Mouse (Mus musculus) embryonic facial prominence, embryonic 10.5 days (tissue): ENCODE measurements at regions not wholly inside any gene's neighbourhood (a gene's known extent, or its start where the extent isn't known, plus 50 kb on each side); places are given as distances from the start of the nearest gene placed in this dataset.
A peak's percentile ranks its signal among the peaks of the same experiment; 100 is the strongest.

Source experiments
- DNase-seq: peaks from one replicate; pipeline ENCODE4 v3.0.0-alpha.2; 2017; ENCODE audit warnings: low spot score
- H3K27ac ChIP-seq: fragments of 300-500 bp; sonication (generic); replicated peaks from 2 replicates; pipeline ENCODE4 v1.5.1; 2016; ENCODE audit warnings: mild to moderate bottlenecking
- H3K27me3 ChIP-seq: fragments of 300-500 bp; sonication (generic); replicated peaks from 2 replicates; pipeline ENCODE4 v1.6.1; 2016; ENCODE audit warnings: low read depth, mild to moderate bottlenecking; ENCODE audit not compliant: poor library complexity, severe bottlenecking
- H3K36me3 ChIP-seq: fragments of 300-500 bp; sonication (generic); replicated peaks from 2 replicates; pipeline ENCODE4 v1.6.1; 2016; ENCODE audit warnings: mild to moderate bottlenecking, moderate library complexity
- H3K4me1 ChIP-seq: fragments of 300-500 bp; sonication (generic); 2 replicates; pipeline ENCODE4 v1.6.1; 2016
- H3K4me3 ChIP-seq: fragments of 300-500 bp; sonication (generic); 2 replicates; pipeline ENCODE4 v1.5.1; 2016; ENCODE audit warnings: mild to moderate bottlenecking, moderate library complexity
- H3K9me3 ChIP-seq: fragments of 300-500 bp; sonication (generic); 2 replicates; pipeline ENCODE4 v1.6.1; 2016; ENCODE audit warnings: mild to moderate bottlenecking
- WGBS: fragments of 180-500 bp; shearing (Covaris S2); methylation state at CpG from one replicate; pipeline ENCODE4 v1.1.7; 2016; 5-methylcytosine and 5-hydroxymethylcytosine counted together

DNA sequence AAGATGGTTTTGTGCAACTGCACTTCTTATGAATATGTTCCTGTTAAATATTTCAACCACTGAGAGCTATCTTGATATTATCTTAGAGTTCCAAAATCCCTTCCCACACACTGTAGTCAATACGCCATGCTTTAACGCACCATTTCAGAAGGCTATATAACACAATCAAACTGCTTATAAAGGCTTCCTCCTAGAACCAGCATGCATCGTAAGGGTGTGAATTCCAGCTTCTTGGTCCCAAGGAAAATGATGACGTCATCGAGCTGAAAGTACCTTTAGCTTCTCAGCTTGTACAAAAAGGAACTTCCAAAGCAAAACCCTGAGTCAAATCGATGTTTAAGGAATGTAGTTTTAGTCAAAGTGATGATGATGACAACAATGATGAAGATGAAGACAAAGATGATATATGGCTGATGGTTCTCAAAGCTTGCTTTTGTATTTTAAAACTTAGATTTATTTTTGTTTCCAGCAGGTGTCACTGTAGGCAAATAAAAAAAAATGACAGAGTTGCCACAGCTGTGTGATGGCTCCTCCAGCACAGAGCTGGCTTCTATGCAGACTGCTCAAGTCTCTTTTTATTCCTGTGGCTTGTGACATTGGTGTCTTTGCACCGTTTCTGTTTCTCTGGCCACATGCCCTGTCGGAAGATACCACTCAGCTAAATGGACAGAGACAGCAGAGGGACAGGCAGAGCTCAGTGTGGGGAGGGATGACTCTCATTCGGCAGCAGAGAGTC is 150.6 kb upstream of the Dnajc19 start:
- 71% methylated on average over 9 of the region's 9 CpGs for WGBS

DNA sequence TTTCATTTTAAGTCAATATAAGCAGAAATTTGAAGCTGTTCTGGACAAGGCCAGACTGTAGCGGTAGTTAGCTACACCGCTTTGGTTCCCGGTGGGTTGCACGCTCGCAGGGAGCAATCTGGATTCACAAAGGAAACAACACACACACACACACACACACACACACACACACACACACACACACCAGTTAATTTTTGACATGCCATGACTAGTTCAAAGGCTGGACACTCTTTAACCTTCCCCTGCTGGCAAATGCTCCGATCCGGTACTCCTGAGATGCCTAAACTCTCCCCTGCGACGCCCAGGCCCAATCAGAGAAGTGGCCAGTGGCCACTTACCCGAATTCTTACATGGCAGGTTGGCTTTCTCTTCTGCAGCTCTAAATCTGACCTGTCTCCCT is 141.2 kb upstream of the Dnajc19 start:
- H3K4me1 ChIP-seq = no peaks in the 10 kb centered on the region
- 84% methylated on average over 10 of the region's 10 CpGs for WGBS
- H3K36me3 ChIP-seq = no peaks in the 10 kb centered on the region
- DNase-seq = no peak
- no peak overlapping the region for H3K4me3 ChIP-seq
- no peaks in the 10 kb centered on the region for H3K27me3 ChIP-seq
- no peak overlapping the region for H3K27ac ChIP-seq
- H3K9me3 ChIP-seq = 0 out of 2 replicates have a peak, but pooled peaks cover 2% of the 10 kb centered on the region

More for the DNA sequence above, 150.6 kb upstream of the Dnajc19 start:
- H3K27ac ChIP-seq = no peak overlapping the region
- H3K9me3 ChIP-seq = no peaks in the 10 kb centered on the region
- H3K27me3 ChIP-seq = no peaks in the 10 kb centered on the region
- H3K4me3 ChIP-seq = no peak overlapping the region
- H3K36me3 ChIP-seq = no peaks in the 10 kb centered on the region
- 0 out of 2 replicates have a peak, but pooled peaks cover 3% of the 10 kb centered on the region for H3K4me1 ChIP-seq
- DNase-seq = peak; percentile 11

DNA sequence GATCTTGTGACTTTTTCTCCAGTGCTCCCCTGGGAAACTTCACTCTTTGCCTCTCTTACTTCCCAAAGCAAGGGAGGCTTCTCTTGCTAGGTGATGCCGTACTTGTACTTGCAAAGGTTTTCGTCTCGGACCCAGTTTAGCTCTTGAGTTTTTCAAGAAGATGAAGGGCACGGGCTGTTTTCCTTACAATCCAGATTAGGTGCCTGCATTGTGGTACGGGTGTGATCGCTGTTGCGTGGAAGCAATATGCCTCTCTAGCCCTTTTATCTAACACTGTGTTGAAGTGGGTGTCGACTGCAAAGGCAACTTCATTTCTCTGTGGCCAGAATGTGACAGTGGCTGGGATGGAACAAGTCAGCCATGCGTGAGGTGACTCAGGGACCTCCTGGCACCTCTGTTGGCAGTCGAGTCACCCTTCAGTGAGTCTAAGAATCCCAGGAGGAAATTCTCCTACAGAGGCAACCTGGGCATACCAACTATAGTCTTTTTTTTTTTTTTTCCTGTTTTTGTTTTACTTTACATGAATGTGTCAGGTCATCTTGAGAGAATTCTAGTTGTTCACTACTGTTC is 138.7 kb upstream of the Dnajc19 start:
- DNase-seq = no peak

DNA sequence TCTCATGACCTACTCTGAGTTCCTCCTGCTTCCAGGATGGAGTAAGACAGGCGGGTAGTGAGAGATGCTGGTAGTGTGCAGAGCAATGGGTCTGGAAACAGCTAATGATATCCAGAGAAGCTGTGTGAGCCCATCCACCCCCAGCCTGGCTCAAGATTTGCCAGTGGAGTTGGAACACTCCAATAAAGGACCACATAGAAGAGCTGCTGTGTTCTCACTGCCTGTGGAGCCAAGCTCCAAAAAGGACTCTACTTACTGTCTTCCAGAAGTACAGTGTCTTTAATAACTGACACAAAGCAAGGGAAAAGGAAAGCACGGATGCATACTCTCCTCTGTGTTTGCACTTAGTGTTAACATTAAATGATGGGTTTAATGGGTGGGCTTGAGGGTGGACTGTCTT is 138.0 kb upstream of the Dnajc19 start:
- Histone ChIP-seq H3K9me3 (0 out of 2 replicates have a peak, but pooled peaks cover 2% of the 10 kb centered on the region), H3K27ac (no peak overlapping the region), H3K36me3 (no peaks in the 10 kb centered on the region), H3K27me3 (no peaks in the 10 kb centered on the region), H3K4me1 (no peaks in the 10 kb centered on the region), H3K4me3 (no peak overlapping the region)
- DNase-seq = no peak
- WGBS = 89% methylated on average over 2 of the region's 2 CpGs

More for the DNA sequence above, 138.7 kb upstream of the Dnajc19 start:
- WGBS = 90% methylated on average over 10 of the region's 10 CpGs
- no peak overlapping the region for H3K27ac ChIP-seq
- no peaks in the 10 kb centered on the region for H3K36me3 ChIP-seq
- H3K4me1 ChIP-seq = no peaks in the 10 kb centered on the region
- no peak overlapping the region for H3K4me3 ChIP-seq
- no peaks in the 10 kb centered on the region for H3K27me3 ChIP-seq
- H3K9me3 ChIP-seq = 0 out of 2 replicates have a peak, but pooled peaks cover 2% of the 10 kb centered on the region

DNA sequence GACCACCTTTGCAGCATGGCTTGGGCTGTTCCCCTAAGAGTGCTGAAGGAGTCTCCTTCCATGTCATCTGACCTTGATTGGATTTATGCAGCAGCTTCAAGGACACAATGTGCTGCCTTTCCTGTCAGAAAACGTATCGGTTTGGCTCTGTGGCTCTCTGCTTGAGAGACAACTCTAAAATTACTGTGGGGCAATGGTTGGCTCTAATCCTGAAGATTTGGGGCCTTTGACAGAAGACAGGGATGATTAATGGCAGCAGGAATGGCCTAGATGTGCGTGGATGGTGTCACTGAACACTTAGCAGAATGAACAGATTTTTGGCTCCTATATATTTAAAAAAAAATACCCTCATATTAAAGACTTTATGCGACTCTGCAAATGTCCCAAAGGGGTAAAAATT is 136.8 kb upstream of the Dnajc19 start:
- WGBS = 88% methylated on average over 4 of the region's 4 CpGs
- Histone ChIP-seq H3K4me1 (no peaks in the 10 kb centered on the region), H3K4me3 (no peak overlapping the region), H3K27me3 (no peaks in the 10 kb centered on the region), H3K27ac (no peak overlapping the region), H3K36me3 (no peaks in the 10 kb centered on the region), H3K9me3 (no peaks in the 10 kb centered on the region)
- no peak for DNase-seq

DNA sequence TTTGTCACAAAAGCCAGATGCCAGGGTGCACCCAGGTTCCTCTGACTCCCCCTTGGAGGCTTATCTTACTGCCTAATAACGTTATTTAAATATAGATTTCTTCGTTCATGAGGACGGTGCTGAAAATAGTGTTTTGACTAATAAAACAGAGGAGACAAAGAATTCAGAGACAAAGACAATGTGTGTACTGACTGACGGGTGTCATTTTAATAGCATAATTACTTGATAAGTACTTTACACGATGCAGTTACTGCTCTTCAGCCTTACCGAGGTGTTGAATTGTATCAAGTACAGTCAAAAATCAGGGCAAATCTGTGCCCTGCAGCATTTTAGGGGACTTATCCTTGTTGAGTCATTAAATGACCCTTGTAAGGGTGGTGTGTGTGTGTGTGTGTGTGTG is 133.1 kb upstream of the Dnajc19 start:
- no peaks in the 10 kb centered on the region for H3K27me3 ChIP-seq
- DNase-seq = no peak
- H3K36me3 ChIP-seq = no peaks in the 10 kb centered on the region
- no peak overlapping the region for H3K4me3 ChIP-seq
- no peaks in the 10 kb centered on the region for H3K4me1 ChIP-seq
- WGBS = 89% methylated on average over 6 of the region's 6 CpGs
- H3K27ac ChIP-seq = no peak overlapping the region
- peaks cover 6% of the 10 kb centered on the region; the same call in 1 of the 2 replicates for H3K9me3 ChIP-seq

DNA sequence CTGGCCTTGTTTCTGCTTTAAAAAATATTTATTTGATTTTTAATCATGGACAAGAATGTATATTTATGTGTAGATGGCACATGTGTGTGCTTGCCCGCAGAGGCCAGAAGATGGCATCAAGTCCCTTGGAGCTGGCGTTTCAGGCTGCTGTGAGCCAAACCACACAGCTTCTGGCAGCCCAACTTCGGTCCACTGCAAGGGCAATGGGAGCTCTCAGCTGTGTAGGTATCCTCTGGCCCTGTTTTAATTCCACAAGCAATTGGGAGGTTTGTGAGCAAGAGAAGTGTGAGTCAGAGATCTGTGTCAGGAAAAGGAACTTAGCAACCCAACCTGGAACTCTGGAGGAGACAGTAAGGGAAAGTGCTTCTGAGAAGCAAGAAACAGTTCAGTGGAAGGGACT is 125.3 kb upstream of the Dnajc19 start:
- Histone ChIP-seq H3K27ac (no peak overlapping the region), H3K27me3 (no peaks in the 10 kb centered on the region), H3K4me1 (no peaks in the 10 kb centered on the region), H3K4me3 (no peak overlapping the region), H3K9me3 (peaks cover 6% of the 10 kb centered on the region; the same call in 1 of the 2 replicates), H3K36me3 (no peaks in the 10 kb centered on the region)
- WGBS = 90% methylated on average over 3 of the region's 3 CpGs
- DNase-seq = no peak

DNA sequence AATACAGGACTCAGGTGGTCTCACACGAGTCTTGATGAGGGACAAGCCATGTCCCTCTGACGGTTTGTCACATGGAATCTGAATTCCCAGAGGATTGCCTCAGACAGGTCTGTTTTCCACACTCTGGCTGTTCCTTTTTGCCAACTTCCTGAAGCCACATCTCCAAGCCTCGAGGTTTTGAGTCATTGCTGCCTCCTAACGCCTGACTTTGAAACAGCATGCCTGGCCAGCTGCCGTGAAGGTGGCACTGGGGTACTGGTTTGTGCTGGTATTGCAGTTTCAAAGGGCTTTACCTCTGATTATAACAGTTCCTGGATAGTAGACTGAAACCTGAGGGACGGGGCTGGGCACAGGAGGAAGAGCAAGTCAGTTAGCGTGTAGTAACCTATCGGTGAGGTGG is 117.1 kb upstream of the Dnajc19 start:
- Histone ChIP-seq H3K27me3 (peaks cover 34% of the 10 kb centered on the region), H3K4me1 (peaks cover 18% of the 10 kb centered on the region), H3K9me3 (no peaks in the 10 kb centered on the region), H3K4me3 (peak overlapping the region; percentile 25; the same call in 1 of the 2 replicates), H3K27ac (no peak overlapping the region; the same call in 1 of the 2 replicates), H3K36me3 (no peaks in the 10 kb centered on the region)
- DNase-seq = peak; percentile 43
- 31% methylated on average over 8 of the region's 8 CpGs for WGBS

DNA sequence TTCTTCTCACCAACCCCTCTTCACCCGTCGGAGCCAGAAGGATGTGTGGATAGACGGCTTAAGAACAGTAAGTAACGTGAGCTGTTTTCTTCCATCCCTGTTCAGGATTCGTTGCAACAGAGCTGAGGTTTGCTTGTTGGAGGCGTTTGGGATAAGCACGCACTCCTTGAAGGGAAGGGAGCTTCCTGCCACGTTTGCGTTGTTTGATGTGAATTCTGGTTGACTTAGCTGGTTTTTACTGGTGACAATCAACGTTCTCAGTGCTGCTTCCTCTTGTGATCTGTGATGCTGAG is 116.0 kb upstream of the Dnajc19 start:
- DNase-seq = peak; percentile 21
- Histone ChIP-seq H3K4me3 (peak overlapping the region; percentile 35; the same call in 1 of the 2 replicates), H3K9me3 (no peaks in the 10 kb centered on the region), H3K4me1 (peaks cover 18% of the 10 kb centered on the region), H3K27me3 (peaks cover 34% of the 10 kb centered on the region), H3K27ac (no peak overlapping the region; the same call in 1 of the 2 replicates), H3K36me3 (no peaks in the 10 kb centered on the region)
- 16% methylated on average over 10 of the region's 10 CpGs for whole genome bisulfite sequencing

DNA sequence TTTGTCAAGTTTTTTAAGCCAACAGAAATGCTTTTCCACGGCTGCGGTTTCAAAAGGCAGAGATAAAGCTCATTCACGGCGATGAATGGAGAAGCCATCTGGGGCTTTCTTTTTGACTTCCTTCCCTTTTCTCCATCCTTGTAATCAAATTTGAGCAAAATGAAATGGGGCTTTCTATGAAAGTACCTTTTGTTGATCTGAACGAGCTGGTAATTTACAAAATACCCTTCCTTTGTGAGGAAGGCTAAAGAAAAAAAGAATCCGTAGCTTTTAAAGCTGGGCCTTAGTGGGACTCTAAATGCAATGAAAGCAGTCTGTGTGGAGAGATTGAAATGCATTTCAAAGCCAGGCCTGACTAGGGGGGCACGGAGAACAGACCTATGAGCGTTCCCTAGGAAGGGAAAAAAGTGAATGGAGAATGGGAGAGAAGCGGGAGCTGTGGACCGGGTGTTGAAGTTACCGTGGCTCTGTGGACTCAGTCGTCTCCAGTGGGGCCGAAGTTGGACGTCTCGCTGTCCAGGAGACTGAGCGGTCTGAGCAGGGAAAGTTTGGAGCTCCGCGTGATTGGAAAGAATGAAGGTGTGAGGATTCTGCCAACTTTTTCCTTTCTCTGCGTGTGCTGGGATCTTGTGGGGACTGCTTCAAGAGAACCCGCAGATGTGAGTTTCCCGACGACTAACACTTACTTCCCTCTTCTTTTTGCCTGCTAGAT is 115.5 kb upstream of the Dnajc19 start:
- Histone ChIP-seq H3K9me3 (no peaks in the 10 kb centered on the region), H3K27me3 (peaks cover 34% of the 10 kb centered on the region), H3K36me3 (no peaks in the 10 kb centered on the region), H3K27ac (0 out of 2 replicates have a peak overlapping the region, but pooled peaks have one; percentile 12), H3K4me3 (peak overlapping the region; percentile 35; the same call in 1 of the 2 replicates), H3K4me1 (peaks cover 18% of the 10 kb centered on the region)
- no peak for DNase-seq
- WGBS = 26% methylated on average over 22 of the region's 22 CpGs

DNA sequence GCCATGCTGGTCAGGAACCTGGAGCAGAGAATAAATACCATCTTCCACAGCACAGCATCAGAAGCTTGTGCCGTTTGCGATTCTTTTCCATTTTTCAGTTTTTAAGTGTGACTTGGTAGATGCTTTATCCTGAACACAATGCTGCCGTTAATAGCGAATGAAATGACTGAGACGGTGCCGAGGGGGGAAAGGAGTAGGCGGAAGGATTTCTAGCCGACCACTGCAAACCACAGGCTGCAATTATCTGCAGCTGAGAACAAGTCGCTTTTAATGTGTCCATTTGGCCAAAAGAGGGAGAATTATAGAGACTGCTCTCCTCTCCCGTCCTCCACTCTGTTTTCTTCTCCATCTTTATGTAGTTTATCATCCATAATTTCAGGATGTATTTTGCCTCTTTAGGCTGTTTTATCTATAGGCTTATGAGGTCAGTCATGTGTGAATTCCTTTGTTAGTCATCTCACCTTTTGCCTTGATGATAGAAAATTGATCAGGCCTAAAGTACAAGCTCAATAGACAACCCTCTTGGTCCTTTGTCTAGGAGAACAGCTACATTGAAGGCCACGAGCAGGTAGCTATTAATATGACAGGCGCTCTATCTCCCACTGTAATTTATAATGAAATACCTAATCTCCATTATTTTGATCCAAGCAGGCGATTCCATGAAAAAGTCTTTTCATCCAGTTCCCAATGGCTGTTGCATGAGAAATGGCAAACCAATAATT is 114.8 kb upstream of the Dnajc19 start:
- H3K9me3 ChIP-seq = no peaks in the 10 kb centered on the region
- WGBS = 57% methylated on average over 13 of the region's 13 CpGs
- no peak for DNase-seq
- no peak overlapping the region for H3K4me3 ChIP-seq
- H3K36me3 ChIP-seq = no peaks in the 10 kb centered on the region
- H3K4me1 ChIP-seq = peaks cover 18% of the 10 kb centered on the region
- peaks cover 34% of the 10 kb centered on the region for H3K27me3 ChIP-seq
- no peak overlapping the region for H3K27ac ChIP-seq

DNA sequence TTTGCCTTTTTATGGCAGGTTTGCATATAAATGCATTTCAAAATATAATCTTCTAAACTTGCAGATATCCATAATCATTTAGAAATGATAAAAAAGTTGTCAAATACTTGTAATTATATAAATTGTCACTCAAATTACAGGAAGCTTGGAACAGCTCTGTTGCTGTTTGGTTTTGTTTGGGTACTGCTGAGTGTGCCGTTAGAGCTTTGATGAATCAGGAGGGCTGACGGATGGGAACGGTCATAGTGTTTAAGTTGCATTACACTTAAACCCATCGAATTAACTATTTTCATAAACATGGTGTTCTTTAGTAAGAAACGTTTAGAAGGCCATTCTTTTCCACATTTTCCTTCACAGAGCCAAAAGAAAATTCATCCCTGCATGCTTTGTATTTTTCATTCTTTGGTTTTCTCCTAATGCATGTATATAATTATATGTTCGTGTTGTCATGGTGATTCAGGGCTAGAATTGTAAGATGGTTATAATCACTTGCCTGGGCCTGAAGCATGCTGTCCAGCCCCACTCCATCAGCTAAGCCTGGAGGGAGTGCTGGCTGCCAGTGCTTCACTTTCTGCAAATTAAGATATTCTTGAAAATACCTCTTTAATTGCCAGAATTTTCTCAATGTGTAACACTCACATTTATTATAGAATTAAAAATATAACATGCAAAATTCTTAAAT is 92.4 kb upstream of the Dnajc19 start:
- DNase-seq = no peak
- no peak overlapping the region for H3K4me3 ChIP-seq
- H3K9me3 ChIP-seq = no peaks in the 10 kb centered on the region; the same call in 1 of the 2 replicates
- WGBS = 79% methylated on average over 6 of the region's 6 CpGs
- no peaks in the 10 kb centered on the region for H3K27me3 ChIP-seq
- H3K4me1 ChIP-seq = 0 out of 2 replicates have a peak, but pooled peaks cover 3% of the 10 kb centered on the region
- no peaks in the 10 kb centered on the region for H3K36me3 ChIP-seq
- H3K27ac ChIP-seq = no peak overlapping the region
